Mouse (Mus musculus) liver, embryonic 11.5 days (tissue): ENCODE measurements around the gene Carf. TPM values are rescaled to one million over a fixed set of nuclear protein-coding genes. Genes with fewer than 3 reads are reported as not detected.
"Not testable (repeated sequence)": the region's sequence is repeated elsewhere in the genome, so short reads cannot be mapped to it uniquely, and the experiment has no call there.

Experiments
- ATAC-seq: fragments of 200-750 bp; cut with Nextera tagmentation; replicated peaks from 2 replicates; pipeline ENCODE4 v1.8.0; 2017; ENCODE audit warnings: moderate number of reproducible peaks, mild to moderate bottlenecking, moderate TSS enrichment, moderate library complexity; ENCODE audit not compliant: low FRiP score
- DNase-seq: peaks from one replicate; pipeline ENCODE4 v3.0.0-alpha.2; 2017; ENCODE audit warnings: low spot score
- H3K27ac ChIP-seq: fragments of 300-500 bp; sonication (generic); 2 replicates; pipeline ENCODE4 v1.5.1; 2014; ENCODE audit warnings: mild to moderate bottlenecking, low read depth, low read length, control low read depth
- H3K27me3 ChIP-seq: fragments of 300-500 bp; sonication (generic); replicated peaks from 2 replicates; pipeline ENCODE4 v1.6.1; 2014; ENCODE audit warnings: low read length, mixed read lengths; ENCODE audit not compliant: control insufficient read depth, insufficient read depth
- H3K36me3 ChIP-seq: fragments of 300-500 bp; sonication (generic); 2 replicates; pipeline ENCODE4 v1.6.1; 2014; ENCODE audit warnings: mild to moderate bottlenecking, low read length, moderate library complexity, mixed read lengths; ENCODE audit not compliant: control insufficient read depth, insufficient read depth
- H3K4me1 ChIP-seq: fragments of 300-500 bp; sonication (generic); replicated peaks from 2 replicates; pipeline ENCODE4 v1.6.1; 2014; ENCODE audit warnings: low read length, mixed read lengths; ENCODE audit not compliant: control insufficient read depth, insufficient read depth
- H3K4me2 ChIP-seq: fragments of 300-500 bp; sonication (generic); 2 replicates; pipeline ENCODE4 v1.6.1; 2014; ENCODE audit warnings: mild to moderate bottlenecking, control low read depth, moderate library complexity
- H3K4me3 ChIP-seq: fragments of 300-500 bp; sonication (generic); 2 replicates; pipeline ENCODE4 v1.5.1; 2014; ENCODE audit warnings: low read depth, low read length, control low read depth
- H3K9ac ChIP-seq: fragments of 300-500 bp; sonication (generic); 2 replicates; pipeline ENCODE4 v1.6.1; 2014; ENCODE audit warnings: low read depth, low read length, control low read depth
- H3K9me3 ChIP-seq: fragments of 300-500 bp; sonication (generic); 2 replicates; pipeline ENCODE4 v1.6.1; 2016; ENCODE audit warnings: low read length, inconsistent platforms, mixed read lengths; ENCODE audit not compliant: control insufficient read depth
- WGBS: fragments of 180-500 bp; shearing (Covaris S2); extraction: QIAGEN DNeasy Blood & Tissue Kit; methylation state at CpG from one replicate; pipeline ENCODE4 v1.1.7; 2014; 5-methylcytosine and 5-hydroxymethylcytosine counted together
- polyA plus RNA-seq: library from polyadenylated mRNA; unstranded; fragments of >200 nt; fragmentation: Nextera tagmentation; extraction: Ambion mirVana; gene quantifications from 2 replicates; pipeline ENCODE4 v1.2.1, GENCODE M21; 2014

Gene Carf
- polyA plus RNA-seq, result 5.7 and 5.9 TPM in 2 replicates

GRCm38 (mm10) chr1:60098024-60098781 lies at the start of gene Carf, which contains the start of gene Wdr12:
TSS of gene Carf (plus strand) at chr1:60098247.
TSS of gene Wdr12 (minus strand) at chr1:60098645.
- ATAC-seq, result peak; percentile 95
- H3K4me3 ChIP-seq, result peak within 1 kb of the TSS; percentile 76
- no peaks in the 10 kb centered on the region for H3K9me3 ChIP-seq
- WGBS, result under 1% methylated on average over 70 of the region's 71 CpGs
- peak within 1 kb of the TSS; percentile 79 for H3K4me2 ChIP-seq
- peaks cover 9% of the 10 kb centered on the region; the same call in 1 of the 2 replicates for H3K36me3 ChIP-seq
- peak within 1 kb of the TSS; percentile 96 for H3K27ac ChIP-seq
- peak; percentile 95 for DNase-seq
- peaks cover 3% of the 10 kb centered on the region; the same call in 1 of the 2 replicates for H3K4me1 ChIP-seq
- peak within 1 kb of the TSS; percentile 85 for H3K9ac ChIP-seq
- no peaks in the 10 kb centered on the region for H3K27me3 ChIP-seq

GRCm38 (mm10) chr1:60054659-60055058 lies 43.4 kb upstream of the Carf start:
- H3K9me3 ChIP-seq, result no peaks in the 10 kb centered on the region
- no peak for ATAC-seq
- 33% methylated on average over 3 of the region's 3 CpGs for WGBS

GRCm38 (mm10) chr1:60056310-60056709 lies 41.7 kb upstream of the Carf start:
- Histone ChIP-seq H3K27ac (no peak overlapping the region), H3K9ac (no peak overlapping the region), H3K27me3 (no peaks in the 10 kb centered on the region), H3K36me3 (no peaks in the 10 kb centered on the region), H3K4me1 (no peaks in the 10 kb centered on the region), H3K4me3 (no peak overlapping the region), H3K4me2 (no peak overlapping the region), H3K9me3 (no peaks in the 10 kb centered on the region)
- WGBS, result 77% methylated on average over 3 of the region's 3 CpGs
- no peak for ATAC-seq
- DNase-seq, result no peak

More at GRCm38 (mm10) chr1:60054659-60055058, 43.4 kb upstream of the Carf start:
- no peak overlapping the region for H3K4me3 ChIP-seq
- H3K4me1 ChIP-seq, result no peaks in the 10 kb centered on the region
- H3K27ac ChIP-seq, result no peak overlapping the region
- H3K4me2 ChIP-seq, result no peak overlapping the region
- DNase-seq, result no peak
- H3K36me3 ChIP-seq, result no peaks in the 10 kb centered on the region
- no peak overlapping the region for H3K9ac ChIP-seq
- H3K27me3 ChIP-seq, result no peaks in the 10 kb centered on the region

GRCm38 (mm10) chr1:60070725-60071124 lies 27.3 kb upstream of the Carf start:
- not testable (repeated sequence) for H3K4me1 ChIP-seq, DNase-seq, H3K4me3 ChIP-seq, H3K27me3 ChIP-seq, ATAC-seq, H3K9me3 ChIP-seq, H3K4me2 ChIP-seq, H3K36me3 ChIP-seq, H3K9ac ChIP-seq, H3K27ac ChIP-seq

- Histone ChIP-seq H3K4me2 (no peak overlapping the region), H3K9ac (no peak overlapping the region), H3K4me1 (no peaks in the 10 kb centered on the region), H3K4me3 (no peak overlapping the region), H3K27ac (no peak overlapping the region), H3K9me3 (no peaks in the 10 kb centered on the region), H3K36me3 (peaks cover 12% of the 10 kb centered on the region; the same call in 1 of the 2 replicates), H3K27me3 (no peaks in the 10 kb centered on the region)
- DNase-seq (no peak), ATAC-seq (no peak)
- 83% methylated on average over 2 of the region's 2 CpGs for WGBS
Measured at GRCm38 (mm10) chr1:60074935-60075334, 23.1 kb upstream of the Carf start.

- Histone ChIP-seq H3K9me3 (no peaks in the 10 kb centered on the region), H3K4me2 (no peak overlapping the region), H3K27ac (no peak overlapping the region), H3K4me1 (no peaks in the 10 kb centered on the region), H3K27me3 (no peaks in the 10 kb centered on the region), H3K9ac (no peak overlapping the region), H3K4me3 (no peak overlapping the region), H3K36me3 (peaks cover 17% of the 10 kb centered on the region)
- 75% methylated on average over 3 of the region's 3 CpGs for WGBS
- ATAC-seq (no peak), DNase-seq (no peak)
Measured at GRCm38 (mm10) chr1:60075590-60075989, 22.5 kb upstream of the Carf start.

GRCm38 (mm10) chr1:60076411-60076810 lies 21.6 kb upstream of the Carf start:
- Histone ChIP-seq H3K4me1 (no peaks in the 10 kb centered on the region), H3K27me3 (no peaks in the 10 kb centered on the region), H3K4me3 (no peak overlapping the region), H3K36me3 (peaks cover 19% of the 10 kb centered on the region), H3K4me2 (no peak overlapping the region), H3K9ac (no peak overlapping the region), H3K9me3 (no peaks in the 10 kb centered on the region), H3K27ac (no peak overlapping the region)
- DNase-seq (no peak), ATAC-seq (no peak)
- 91% methylated on average over 6 of the region's 6 CpGs for WGBS

GRCm38 (mm10) chr1:60096572-60097276 lies 1.3 kb upstream of the Carf start:
- Histone ChIP-seq H3K9ac (peak overlapping the region; percentile 68), H3K9me3 (no peaks in the 10 kb centered on the region), H3K36me3 (peaks cover 17% of the 10 kb centered on the region), H3K27ac (no peak overlapping the region; the same call in 1 of the 2 replicates), H3K4me2 (peak overlapping the region; percentile 79), H3K27me3 (no peaks in the 10 kb centered on the region), H3K4me1 (peaks cover 3% of the 10 kb centered on the region; the same call in 1 of the 2 replicates), H3K4me3 (peak overlapping the region; percentile 76)
- DNase-seq (peak; percentile 37), ATAC-seq (no peak)
- WGBS, result 5% methylated on average over 13 of the region's 13 CpGs
